Mouse (Mus musculus): ENCODE measurements around the gene Thrsp. TPM values are rescaled to one million over a fixed set of nuclear protein-coding genes. Genes with fewer than 3 reads are reported as not detected.

Thrsp gene
- total and polyA plus RNA-seq, 2 experiments from 2014 or later, result 6.3 to 6.4 TPM

DNA sequence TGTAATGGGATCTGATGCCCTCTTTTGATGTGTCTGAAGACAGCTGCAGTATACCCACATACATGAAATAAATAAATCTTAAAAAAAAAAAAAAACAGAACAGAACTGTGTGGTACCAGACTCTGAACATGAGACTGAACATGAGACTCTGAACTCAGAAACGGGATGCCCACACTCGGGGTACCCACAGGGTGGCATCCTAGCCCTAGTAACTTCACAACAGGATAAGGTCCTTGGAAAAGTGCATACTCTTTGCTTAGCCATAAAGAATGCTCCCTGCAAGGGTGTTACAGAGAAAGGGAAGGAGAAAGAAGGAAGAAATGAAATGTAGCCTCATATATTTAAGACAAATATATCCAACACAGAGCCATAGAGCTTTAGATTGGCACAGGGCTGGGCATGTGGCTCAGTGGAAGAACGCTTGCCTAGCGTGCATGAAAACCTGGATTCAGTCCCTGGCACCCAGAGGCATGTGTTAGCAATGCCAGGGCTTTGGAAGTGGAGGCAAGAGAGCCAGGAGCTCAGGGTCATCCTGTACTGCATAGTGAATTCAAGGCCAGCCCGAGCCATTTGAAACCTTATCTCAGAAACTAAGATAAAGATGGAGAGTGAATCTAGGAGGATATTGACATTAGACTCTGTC, 10.4 kb upstream of the Thrsp start:
- H3K36me3 ChIP-seq (ENCODE audit: insufficient read depth, low read length), result no peaks in the 10 kb centered on the region
- H3K27me3 ChIP-seq (ENCODE audit: insufficient read depth, low read length), result no peaks in the 10 kb centered on the region
- ATAC-seq (peak; percentile 55; the same call in 1 of the 2 replicates), DNase-seq (ENCODE audit: low spot score) (peak; percentile 73)
- no peak overlapping the region for H3K4me2 ChIP-seq (ENCODE audit: low read depth, low read length)
- peak; percentile 50 for TF ChIP-seq CTCF (IDR thresholded peaks at IDR 0.05; ENCODE audit: low read depth)
- 50% methylated on average over 5 of the region's 5 CpGs for WGBS
- H3K9ac ChIP-seq (replicated peaks; ENCODE audit: low read length), result no peak overlapping the region
- no peak overlapping the region for H3K4me3 ChIP-seq (ENCODE audit: low read length)
- peaks cover 6% of the 10 kb centered on the region for H3K4me1 ChIP-seq (ENCODE audit: insufficient read depth, low read length)
- 0 out of 2 replicates have a peak overlapping the region, but pooled peaks have one; percentile 16 for H3K27ac ChIP-seq
- H3K9me3 ChIP-seq (ENCODE audit: low read length), result no peaks in the 10 kb centered on the region

DNA sequence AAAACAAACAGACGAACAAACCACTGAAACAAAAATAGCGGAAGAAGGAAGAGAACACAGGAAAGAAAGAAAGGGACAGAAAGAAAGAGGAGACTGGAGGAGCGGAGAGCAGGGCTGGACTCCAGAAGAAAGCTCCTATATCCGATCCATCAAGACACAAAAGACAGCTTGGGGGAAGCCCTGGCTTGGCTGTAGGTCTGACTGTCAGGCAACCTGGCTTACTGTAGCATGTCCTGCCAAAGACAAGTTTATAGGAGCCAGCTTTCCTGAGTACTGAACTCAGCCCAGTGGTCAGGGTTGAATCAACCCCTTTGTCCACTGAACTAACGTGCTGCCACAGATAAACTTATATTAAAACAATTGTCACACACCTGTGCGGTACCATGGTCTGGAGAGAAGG, 9.8 kb upstream of the Thrsp start:
- no peak overlapping the region for H3K9ac ChIP-seq (replicated peaks; ENCODE audit: low read length)
- H3K4me1 ChIP-seq (ENCODE audit: insufficient read depth, low read length), result peaks cover 6% of the 10 kb centered on the region
- DNase-seq (ENCODE audit: low spot score) (no peak), ATAC-seq (no peak)
- no peaks in the 10 kb centered on the region for H3K36me3 ChIP-seq (ENCODE audit: insufficient read depth, low read length)
- H3K27me3 ChIP-seq (ENCODE audit: insufficient read depth, low read length), result no peaks in the 10 kb centered on the region
- TF ChIP-seq CTCF (IDR thresholded peaks at IDR 0.05; ENCODE audit: low read depth), result no peak
- 61% methylated on average over 6 of the region's 6 CpGs for WGBS
- H3K9me3 ChIP-seq (ENCODE audit: low read length), result no peaks in the 10 kb centered on the region
- 0 out of 2 replicates have a peak overlapping the region, but pooled peaks have one; percentile 16 for H3K27ac ChIP-seq
- H3K4me3 ChIP-seq (ENCODE audit: low read length), result no peak overlapping the region
- no peak overlapping the region for H3K4me2 ChIP-seq (ENCODE audit: low read depth, low read length)

DNA sequence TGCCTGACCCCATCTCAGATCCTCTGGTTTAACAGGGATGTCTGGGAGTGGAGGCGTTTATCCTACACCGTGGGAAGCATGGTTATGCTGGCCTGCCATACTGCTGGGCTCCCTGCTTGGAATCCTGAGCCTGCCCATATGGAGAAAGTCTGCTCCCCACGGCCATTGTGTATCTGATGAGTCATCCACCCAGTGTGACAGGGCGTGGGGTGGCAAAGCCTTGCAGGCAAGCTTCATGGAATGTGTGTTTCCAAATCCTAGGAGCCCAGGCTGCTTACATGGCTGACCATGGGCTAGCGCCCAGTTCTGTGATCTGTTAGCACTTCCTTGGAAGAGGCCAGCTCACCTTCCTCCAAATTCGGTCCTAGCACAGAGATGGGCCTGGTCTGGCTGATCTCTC, 9.0 kb upstream of the Thrsp start:
- Histone ChIP-seq H3K4me3 (ENCODE audit: low read length) (no peak overlapping the region), H3K9me3 (ENCODE audit: low read length) (no peaks in the 10 kb centered on the region), H3K4me2 (ENCODE audit: low read depth, low read length) (no peak overlapping the region), H3K36me3 (ENCODE audit: insufficient read depth, low read length) (no peaks in the 10 kb centered on the region), H3K9ac (replicated peaks; ENCODE audit: low read length) (no peak overlapping the region), H3K4me1 (ENCODE audit: insufficient read depth, low read length) (peaks cover 6% of the 10 kb centered on the region), H3K27ac (no peak overlapping the region), H3K27me3 (ENCODE audit: insufficient read depth, low read length) (no peaks in the 10 kb centered on the region)
- 63% methylated on average over 6 of the region's 6 CpGs for WGBS
- DNase-seq (ENCODE audit: low spot score) (no peak), ATAC-seq (no peak)
- no peak for TF ChIP-seq CTCF (IDR thresholded peaks at IDR 0.05; ENCODE audit: low read depth)

DNA sequence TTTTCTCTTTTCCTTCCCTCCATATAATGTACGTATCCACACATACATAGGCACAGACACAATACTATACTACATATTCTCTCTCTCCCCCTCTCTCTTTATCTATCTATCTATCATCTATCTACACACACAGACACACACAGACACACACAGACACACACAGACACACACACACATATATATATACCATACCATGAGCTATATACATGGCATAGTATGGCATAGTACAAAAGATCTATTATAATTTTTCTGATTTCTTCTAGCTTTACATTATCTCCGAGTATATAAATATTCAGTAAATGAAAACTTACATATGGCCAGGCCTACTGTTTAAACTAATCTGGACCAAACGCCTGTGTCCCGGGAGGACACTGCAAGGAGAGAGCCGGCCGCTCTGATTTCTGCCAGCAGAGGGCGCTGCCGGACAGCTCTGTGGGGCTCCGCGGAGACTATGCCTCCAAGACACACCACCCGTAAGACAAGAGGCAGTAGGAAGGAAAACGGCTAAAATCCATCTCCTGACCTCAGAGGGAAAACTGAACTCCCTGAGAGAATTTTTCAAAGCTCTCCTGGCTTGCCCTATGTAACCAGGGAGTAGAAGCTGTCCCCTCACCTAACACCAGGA, 7.2 kb upstream of the Thrsp start:
- no peak overlapping the region for H3K4me2 ChIP-seq (ENCODE audit: low read depth, low read length)
- ATAC-seq (peak; percentile 85), DNase-seq (ENCODE audit: low spot score) (peak; percentile 93)
- no peak overlapping the region for H3K9ac ChIP-seq (replicated peaks; ENCODE audit: low read length)
- peaks cover 7% of the 10 kb centered on the region for H3K4me1 ChIP-seq (ENCODE audit: insufficient read depth, low read length)
- WGBS, result 9% methylated on average over 12 of the region's 12 CpGs
- peak; percentile 97 for TF ChIP-seq CTCF (IDR thresholded peaks at IDR 0.05; ENCODE audit: low read depth)
- no peaks in the 10 kb centered on the region for H3K27me3 ChIP-seq (ENCODE audit: insufficient read depth, low read length)
- H3K4me3 ChIP-seq (ENCODE audit: low read length), result no peak overlapping the region
- H3K27ac ChIP-seq, result no peak overlapping the region
- no peaks in the 10 kb centered on the region for H3K9me3 ChIP-seq (ENCODE audit: low read length)
- H3K36me3 ChIP-seq (ENCODE audit: insufficient read depth, low read length), result no peaks in the 10 kb centered on the region

DNA sequence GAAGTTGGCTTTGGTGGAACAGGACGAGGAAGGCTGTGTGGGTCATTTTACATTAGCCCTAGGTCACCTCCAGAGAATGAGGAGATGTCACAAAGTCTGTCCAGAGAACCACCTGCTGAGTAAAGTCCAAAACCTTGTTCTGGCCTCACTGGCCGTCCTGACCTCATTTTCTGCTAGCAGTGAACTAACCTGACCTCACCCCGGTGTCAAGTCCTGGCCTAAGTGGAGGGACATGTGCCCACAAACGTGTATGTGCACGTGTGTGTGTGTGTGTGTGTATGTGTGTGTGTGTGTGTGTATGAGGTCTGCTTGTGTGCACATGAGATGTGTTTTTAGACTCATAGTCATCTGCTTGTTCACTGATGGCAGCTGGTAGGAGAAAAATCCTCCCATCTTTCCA, 6.2 kb upstream of the Thrsp start:
- no peak for ATAC-seq
- WGBS, result 62% methylated on average over 5 of the region's 5 CpGs

GRCm38 (mm10) chr7:97420958-97421651, 3.6 kb upstream of the Thrsp start:
- no peaks in the 10 kb centered on the region for H3K9me3 ChIP-seq (ENCODE audit: low read length)
- no peak overlapping the region for H3K4me2 ChIP-seq (ENCODE audit: low read depth, low read length)
- ATAC-seq (peak; percentile 33; the same call in 1 of the 2 replicates), DNase-seq (ENCODE audit: low spot score) (peak; percentile 69)
- peaks cover 8% of the 10 kb centered on the region for H3K4me1 ChIP-seq (ENCODE audit: insufficient read depth, low read length)
- WGBS, result 57% methylated on average over 8 of the region's 8 CpGs
- TF ChIP-seq CTCF (IDR thresholded peaks at IDR 0.05; ENCODE audit: low read depth), result no peak
- H3K27ac ChIP-seq, result 0 out of 2 replicates have a peak overlapping the region, but pooled peaks have one; percentile 15
- no peak overlapping the region for H3K9ac ChIP-seq (replicated peaks; ENCODE audit: low read length)
- no peak overlapping the region for H3K4me3 ChIP-seq (ENCODE audit: low read length)
- no peaks in the 10 kb centered on the region for H3K36me3 ChIP-seq (ENCODE audit: insufficient read depth, low read length)
- H3K27me3 ChIP-seq (ENCODE audit: insufficient read depth, low read length), result no peaks in the 10 kb centered on the region

More for the DNA sequence above, 6.2 kb upstream of the Thrsp start:
- TF ChIP-seq CTCF (IDR thresholded peaks at IDR 0.05; ENCODE audit: low read depth), result no peak
- no peak overlapping the region for H3K4me2 ChIP-seq (ENCODE audit: low read depth, low read length)
- no peaks in the 10 kb centered on the region for H3K27me3 ChIP-seq (ENCODE audit: insufficient read depth, low read length)
- H3K4me3 ChIP-seq (ENCODE audit: low read length), result no peak overlapping the region
- no peaks in the 10 kb centered on the region for H3K9me3 ChIP-seq (ENCODE audit: low read length)
- no peak for DNase-seq (ENCODE audit: low spot score)
- H3K9ac ChIP-seq (replicated peaks; ENCODE audit: low read length), result no peak overlapping the region
- no peak overlapping the region for H3K27ac ChIP-seq
- no peaks in the 10 kb centered on the region for H3K36me3 ChIP-seq (ENCODE audit: insufficient read depth, low read length)
- H3K4me1 ChIP-seq (ENCODE audit: insufficient read depth, low read length), result peaks cover 7% of the 10 kb centered on the region; the same call in 1 of the 2 replicates
